Mouse (Mus musculus) telencephalon, adult 2 months (tissue): Measurements from ENCODE around the gene Tmem129.

Source experiments
- DNase-seq: peaks from one replicate; pipeline ENCODE4 v3.0.0-alpha.2; 2011; ENCODE audit warnings: low read depth, low spot score

Gene Tmem129

DNA sequence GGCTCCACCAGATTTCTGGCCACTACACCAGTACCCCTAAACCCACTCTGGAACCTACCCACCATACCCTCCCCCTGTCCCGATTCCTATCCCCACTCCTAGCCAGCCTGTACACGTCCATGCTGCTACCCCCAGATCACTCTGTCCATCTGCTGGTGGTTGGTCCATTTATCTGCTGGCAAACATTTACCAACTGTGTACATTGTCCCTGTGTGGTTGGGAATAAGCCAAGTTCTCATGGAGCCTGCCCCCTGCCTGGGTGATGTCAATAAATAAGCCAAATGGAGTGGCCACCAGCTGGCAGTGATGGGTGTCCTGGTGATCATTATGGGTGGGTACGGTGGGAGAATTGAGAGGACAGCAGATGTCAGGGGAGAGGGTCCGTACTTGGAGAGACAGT lies 28.9 kb upstream of the Tmem129 start:
- DNase-seq: no peak

DNA sequence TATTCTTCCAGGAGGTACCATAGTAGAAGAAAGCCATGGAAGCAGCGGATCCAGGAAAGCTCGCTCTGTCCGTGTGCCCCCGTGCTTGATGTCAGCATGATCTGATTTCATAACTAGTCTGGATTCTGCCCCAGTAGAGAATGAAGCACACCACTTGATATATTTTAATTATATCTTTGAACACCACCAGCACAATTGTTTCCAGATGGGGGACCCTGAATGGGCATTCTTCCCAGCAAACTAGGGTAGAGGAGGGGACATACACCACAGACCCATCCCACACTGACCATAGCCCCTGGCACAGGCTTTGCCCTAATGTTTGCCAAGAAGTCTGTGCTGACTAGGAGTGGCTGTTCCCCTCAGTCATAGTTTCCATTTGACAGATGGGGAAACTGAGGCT lies 26.7 kb upstream of the Tmem129 start:
- DNase-seq: no peak

DNA sequence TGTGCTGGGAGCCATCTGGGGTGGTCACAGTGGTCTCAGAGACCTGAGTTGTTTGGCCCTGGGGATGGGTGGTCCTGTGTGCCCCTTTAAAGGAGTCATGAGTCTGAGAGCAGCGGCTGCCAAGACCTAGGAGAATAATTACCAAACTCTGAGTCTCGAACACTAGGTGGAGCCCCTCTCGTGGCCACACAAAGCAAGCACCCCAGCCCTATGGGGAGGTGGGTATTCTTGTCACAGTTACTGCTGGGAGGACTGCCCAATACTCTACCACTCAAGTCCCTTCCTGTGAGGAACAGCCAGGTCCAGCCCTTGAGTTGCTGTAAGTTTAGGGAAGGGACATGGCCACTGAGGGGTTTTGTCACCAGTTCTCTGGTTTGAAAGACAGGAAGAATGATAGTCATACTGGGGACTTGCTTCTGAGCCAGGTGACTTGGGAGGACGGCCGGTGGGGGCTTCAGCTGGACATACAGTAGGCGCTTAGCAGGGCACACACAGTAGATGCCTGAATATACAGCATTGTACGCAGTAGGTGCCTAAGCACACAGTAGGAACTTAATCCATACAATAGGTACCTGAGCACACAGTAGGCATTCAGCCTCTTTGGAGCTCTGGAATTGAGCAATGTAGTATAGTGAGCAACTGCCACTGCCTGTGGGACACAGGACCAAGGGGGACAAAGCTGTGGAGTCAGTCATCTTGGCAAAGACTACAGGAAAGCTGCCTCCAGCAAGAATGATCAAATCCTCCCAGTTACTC lies 25.9 kb upstream of the Tmem129 start:
- DNase-seq: no peak

DNA sequence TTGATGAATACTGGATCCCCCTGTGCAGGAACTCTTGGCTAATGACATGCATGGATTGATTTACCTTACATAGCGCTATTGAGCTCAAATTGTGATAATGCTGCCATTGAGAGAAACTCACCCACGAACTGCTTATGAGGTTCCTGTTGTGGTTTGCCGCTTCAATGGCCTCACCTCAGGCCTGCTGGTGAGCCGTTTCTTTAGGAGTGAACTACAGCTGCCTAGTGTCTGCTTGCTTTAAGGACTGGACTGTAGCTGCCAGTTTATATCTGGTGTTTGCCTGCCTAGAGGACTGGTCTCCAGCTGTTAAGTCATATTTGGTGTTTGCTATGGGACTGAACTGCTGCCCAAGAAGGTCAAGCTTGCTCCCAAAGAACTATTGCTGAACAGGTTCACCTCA lies 24.7 kb upstream of the Tmem129 start:
- DNase-seq: no peak

DNA sequence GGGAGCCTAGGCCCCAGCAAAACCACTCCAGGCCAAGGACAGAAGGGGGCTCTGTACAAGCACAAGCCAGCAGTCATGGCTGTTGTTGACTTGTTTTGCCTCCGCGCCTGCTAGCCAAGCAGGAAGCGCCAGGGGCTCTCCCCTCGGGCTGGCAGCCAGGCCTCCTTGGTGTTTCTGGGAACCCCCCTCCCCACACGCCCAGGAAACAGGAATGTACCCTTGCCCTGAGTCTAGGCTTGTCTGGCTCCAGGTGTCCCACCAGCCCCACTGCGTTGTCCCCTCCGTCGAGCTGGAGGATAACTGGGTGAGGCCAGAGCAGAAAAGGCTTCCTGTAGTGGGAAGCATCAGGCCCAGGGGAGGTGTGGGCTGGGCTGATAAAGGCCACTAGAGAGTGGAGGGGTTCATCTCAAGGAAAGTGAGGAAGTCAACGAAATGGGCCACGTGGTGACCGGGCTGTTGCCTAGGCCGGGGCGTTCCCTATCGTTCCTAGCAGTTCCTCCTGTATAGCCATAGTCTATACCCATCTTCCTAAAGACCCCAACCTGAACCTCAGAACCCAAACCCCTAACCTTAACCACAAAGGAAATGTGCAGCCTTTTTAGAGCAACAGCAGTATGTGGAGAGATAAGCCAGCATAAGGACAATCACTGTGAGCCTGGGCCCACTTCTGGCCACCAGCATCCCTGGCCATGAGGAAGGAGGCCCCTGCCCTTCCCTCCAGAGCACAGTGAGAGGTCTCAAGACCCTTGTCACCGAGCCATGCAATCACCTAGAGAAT lies 23.6 kb upstream of the Tmem129 start:
- DNase-seq: no peak

DNA sequence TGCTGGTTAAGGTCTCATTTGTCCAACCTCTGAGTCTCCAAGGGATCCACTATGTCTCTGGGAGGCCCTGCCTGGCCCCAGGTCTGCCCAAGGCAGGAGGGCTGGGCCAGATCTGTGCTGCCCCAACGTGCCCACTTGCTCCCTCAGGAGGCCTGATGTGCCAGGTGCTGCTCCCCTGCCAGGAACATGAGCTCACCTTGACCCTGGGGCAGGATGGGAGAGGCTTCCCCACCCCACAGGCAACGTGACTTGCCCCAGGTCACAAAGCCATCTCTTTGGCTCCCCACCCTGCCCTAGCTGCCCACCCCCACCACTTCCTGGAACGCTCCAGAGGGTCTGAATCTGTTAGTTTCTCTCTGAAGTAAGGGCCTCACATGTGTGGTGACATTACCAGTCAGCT lies 22.8 kb upstream of the Tmem129 start:
- no peak for DNase-seq

DNA sequence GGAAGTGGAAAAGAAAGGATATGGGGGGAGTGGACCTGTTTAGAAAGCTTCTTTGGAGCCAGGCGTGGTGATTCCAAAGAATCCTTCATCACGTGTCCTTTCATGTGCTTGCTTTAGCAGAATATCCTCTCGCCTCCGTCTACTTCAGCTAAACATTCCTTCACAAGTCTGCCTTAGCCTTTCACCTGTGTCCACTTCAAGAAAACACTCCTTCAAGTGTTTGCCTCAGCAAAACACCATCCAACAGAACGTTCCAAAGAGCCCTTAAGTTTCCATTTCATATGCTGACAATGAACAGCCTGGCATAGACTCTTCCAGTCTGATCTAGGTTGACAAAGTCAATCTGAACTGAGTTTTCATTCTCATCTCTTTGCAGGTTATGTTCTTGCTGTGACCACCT lies 20.0 kb upstream of the Tmem129 start:
- no peak for DNase-seq

DNA sequence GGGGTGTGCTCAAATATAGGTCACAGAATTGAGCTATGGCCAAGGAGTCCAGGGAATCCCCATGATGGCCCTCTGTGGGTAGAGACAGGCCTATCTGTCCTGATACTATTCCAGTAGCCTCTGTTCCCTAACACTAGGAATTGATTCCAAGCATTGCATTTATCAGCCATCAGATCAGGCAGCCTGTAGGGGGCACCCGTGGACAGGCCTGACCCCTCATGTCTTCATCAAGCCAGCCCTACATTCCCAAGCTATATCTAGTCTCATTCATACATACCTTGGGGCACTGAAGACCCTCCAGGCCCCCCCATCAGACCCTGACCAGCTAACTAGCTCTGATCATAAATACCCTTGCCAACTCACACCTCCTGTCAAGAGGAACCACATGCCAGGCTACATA lies 17.7 kb upstream of the Tmem129 start:
- DNase-seq: no peak

DNA sequence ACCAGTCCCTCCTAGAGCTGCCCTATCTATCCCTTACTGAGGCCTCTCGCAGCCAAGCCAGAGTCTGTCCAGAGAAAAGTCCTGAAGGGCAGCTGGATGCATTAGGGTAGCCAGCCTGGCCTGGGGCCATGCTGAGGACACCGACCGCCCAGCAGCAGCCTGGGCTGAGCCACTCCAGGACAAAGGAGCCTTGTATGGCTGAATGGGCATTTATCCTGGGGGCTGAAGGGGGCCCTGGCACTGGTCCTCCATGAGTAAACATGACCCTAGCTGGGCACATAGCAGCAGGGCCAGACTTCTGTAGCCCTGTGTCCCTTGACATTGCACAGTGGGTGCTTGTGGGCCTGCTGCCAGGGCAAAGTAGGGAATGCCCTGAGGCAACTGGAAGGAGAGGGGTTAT lies 16.2 kb upstream of the Tmem129 start:
- peak; percentile 45 for DNase-seq

DNA sequence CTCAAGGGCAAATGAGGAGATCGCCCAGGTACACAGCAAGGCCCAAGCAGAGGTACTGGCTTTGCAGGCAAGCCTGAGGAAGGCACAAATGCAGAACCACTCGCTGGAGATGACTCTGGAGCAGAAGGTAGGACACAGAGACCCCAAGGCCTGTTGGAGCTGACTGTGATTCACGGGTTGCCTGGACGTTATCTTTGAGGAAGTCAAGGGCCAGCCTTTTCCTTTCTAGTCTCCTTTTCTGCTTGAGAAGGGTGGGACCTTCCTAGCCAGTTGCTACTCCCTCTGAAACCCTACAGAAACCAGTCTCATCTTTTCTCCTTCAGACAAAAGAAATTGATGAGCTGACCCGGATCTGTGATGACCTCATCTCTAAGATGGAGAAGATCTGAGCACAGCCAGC lies 13.4 kb upstream of the Tmem129 start:
- DNase-seq: no peak

DNA sequence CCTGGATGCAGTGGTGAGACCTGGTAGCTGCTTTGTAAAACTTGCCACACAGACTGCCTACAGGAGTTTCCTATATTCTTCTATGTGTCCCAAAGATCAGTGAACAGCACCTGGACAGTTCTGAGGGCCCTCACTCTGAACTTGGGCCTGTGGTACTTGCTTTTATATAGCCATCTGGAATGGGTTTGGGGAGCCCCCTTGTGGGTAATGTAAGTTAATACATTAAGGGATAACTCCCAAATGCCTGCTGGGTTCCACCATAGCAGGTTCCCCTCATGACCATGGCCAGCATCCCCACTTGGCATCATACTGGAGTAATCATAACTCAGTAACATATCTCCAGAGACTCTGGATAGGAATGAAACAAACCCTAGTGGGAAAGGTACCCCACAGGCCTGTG lies 10.0 kb upstream of the Tmem129 start:
- DNase-seq: no peak

DNA sequence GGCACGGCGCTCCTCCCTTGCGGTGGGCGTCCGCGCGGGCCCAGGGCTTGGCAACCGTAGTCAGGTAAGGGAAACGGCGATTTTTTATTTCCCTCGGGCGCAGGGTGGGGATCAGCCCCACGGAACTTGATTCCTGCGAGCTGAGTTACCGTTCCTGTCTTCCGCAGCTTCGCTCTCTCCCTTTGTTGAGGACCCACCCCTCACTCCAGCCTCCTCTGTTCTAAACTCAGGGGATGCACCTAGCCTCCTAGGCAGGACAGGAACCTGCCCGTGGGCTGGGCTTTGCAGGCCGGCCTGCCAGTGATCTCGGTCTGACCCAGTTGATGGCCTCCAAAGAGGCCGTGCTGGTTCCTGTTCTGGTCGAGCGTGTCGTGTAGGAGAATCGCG lies 441 bp upstream of the Tmem129 start:
- DNase-seq: no peak

DNA sequence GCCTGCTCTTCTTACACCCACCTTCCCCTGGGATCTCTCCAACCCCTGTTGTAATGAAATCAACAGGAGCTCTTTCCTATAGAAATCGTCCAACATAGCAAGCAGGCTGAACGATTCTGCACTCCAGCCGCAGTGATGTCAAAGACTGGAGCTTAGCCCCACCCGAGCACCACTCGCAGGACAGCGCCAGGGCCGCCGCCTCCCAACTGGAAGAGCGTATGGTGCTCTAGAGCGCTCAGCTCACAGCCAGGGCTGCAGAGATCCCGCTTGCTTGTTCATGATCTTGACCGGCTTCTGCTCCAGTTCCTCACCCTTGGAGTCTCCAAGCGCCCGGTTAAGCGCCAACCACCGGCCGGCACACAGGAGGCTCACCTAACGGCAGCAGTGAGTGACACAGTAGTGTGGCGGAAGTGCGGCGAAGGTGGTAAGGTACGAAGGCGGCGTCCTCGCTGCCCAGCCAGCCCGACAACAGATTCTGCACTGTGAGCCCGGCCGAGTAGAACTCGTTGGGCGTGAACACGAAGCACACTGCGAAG lies 897 bp downstream of the Tmem129 start:
- no peak for DNase-seq

DNA sequence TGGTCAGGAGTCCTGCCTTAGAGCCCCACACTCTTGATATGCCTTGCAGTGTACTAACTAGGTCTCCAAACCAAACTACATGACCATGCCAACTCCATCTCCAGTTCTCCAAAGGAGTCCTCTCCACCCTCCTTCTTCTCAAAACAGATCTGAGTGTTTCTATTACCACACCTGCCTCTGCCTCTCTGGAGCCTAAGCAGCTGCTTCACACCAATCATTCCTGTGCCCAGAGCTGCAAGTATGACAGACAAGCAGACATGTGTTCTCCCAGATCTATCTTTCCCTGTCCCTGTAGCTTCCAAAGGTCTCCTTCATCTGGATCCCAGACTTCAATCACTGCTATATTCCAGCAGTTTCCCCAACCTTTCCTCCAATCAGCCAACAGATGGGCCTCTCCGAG lies 1.5 kb downstream of the Tmem129 start:
- no peak for DNase-seq

DNA sequence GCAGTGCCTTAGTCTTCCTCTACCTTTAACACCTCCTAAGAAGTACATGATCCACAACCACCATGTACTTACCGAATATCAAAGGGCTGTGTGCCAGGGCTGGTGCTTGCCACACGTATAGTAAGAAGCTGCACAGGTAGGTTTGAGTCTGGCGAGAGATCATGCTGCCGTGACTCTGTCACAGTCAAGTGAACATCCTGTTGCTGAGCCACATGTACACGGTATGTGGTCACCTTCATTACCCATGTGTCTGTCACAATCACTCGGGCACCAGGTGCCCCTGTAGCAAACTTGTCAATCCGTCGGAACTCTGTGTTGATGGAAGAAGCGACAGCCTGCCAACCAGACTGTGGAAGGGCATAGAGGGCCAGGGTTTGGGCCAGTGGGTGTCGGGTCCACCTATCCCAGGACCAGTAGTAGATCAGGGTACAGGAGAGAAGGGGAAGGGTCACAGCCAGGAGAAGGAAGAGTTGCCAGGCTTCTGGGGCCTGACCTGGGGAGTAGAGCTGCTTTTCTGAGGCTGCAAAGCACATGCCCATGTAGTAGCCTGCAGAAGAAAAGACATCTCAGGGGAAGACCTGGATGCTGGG lies 2.9 kb downstream of the Tmem129 start:
- no peak for DNase-seq

DNA sequence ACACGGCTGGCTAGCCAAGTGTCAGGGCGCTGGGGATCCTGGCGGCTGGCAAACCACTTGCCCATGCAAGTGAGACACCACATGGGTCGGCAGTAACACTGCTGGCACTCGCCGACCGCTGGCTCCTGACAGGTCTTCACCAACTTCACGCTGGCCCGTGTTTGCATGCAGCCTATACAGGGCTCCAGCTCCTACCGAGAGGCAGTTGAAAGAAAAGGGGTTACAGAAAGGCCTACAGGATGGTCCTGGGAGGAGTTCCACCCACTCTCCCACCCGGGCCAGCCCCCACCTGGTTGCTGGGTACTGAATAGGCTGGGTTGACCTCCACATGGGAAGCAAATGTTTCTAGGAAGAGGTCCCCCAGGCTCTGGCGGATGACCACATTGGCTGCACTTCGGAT lies 3.8 kb downstream of the Tmem129 start:
- no peak for DNase-seq

DNA sequence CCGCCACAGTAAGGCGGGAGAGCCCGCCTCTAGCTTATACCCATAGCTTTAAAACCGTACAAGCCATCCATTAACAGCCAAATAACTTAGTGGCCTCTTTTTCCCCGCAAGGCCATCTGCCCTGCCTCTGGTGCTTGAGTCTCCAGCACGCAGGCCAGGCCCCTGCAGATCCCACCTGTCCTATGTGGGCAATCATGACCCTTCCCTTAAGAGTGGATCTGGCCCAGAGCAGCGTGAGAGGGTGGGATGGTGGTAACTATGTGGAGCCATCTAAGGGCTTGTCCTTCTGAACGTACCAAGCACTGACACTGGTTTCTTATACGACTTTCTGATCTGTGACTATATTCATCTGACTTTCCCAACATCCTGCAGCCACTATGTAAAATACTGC lies 5.4 kb downstream of the Tmem129 start:
- no peak for DNase-seq

DNA sequence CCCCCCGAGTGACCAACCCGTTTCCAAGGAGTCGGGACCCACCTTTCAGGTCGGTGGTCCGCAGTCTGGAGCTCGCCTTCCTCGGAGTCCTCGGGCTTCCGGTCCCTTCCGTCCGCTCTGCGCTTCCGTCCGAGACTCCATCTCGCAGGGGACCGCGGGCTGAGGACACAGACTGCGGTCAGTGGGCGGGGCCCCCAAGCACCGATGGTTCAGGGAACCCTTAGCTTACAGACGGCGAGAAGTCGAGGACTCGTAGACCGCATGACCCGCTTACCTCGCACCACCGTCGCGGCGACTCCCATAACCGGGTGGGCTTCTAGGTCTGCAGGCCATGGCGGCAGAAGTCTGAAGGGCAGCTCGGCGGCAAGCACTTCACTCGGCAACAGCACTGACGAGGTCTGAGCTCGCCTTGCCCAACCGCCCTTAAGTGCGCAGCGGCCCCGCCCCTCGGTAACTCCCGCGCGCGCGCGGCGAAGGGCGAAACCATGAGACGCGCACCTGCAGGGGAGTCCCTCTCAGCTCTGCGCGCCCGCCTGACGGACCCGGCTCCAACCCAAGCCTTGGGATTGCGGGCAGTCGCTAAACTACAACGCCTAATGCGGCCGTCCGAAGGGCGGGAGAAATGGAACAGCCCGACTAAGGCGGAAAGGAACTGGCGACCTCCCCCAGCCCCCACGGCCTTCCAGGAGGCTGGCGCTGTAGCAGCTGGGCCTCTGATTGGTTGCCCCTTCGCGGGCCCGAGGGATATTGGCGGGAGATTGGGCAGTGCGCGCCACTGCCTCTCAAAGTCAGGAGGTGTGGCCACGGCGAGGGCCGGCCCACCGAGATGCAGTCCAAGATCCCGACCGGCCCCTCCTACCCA lies 6.1 kb downstream of the Tmem129 start, which contains the start of gene Slbp:
Gene Slbp, minus strand, starts transcription at position 654 of the 862 bp plus-strand sequence.
- peak; percentile 95 for DNase-seq

DNA sequence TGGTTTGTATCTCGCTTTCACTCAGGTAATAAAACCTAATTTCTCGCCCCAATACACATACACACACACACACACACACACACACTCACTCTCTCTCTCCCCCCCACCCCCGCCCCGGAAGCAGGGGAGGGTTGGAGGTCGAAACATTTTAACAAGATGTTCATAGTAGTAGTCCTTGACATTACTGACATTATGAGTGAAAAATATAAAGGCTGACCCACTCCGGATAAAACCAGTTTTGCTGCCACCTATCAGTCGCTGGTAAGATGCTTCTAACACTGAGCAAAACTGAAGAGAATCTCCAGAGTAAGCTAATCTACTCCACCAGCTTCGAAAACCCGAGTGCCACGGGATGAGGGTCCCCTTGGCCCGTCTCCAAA lies 6.7 kb downstream of the Tmem129 start:
- no peak for DNase-seq

DNA sequence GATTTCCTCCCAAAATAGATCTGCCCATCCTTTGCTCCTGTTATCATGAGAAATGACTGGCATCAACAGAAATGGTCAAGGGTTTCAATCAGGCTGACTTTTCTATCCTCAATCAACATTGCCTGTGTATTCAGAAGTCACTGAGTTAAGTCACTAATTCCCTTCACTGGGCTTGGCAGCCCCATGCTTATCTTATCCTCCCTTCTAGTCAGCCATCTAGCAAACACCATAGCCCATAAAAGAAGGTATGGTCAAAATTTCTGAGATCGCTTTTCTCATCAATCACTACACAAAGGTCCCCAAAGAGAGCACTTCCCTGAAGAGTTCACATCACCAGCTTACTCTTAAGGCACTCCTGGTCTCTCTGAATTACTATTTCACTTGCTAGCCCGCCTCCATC lies 7.2 kb downstream of the Tmem129 start:
- no peak for DNase-seq

DNA sequence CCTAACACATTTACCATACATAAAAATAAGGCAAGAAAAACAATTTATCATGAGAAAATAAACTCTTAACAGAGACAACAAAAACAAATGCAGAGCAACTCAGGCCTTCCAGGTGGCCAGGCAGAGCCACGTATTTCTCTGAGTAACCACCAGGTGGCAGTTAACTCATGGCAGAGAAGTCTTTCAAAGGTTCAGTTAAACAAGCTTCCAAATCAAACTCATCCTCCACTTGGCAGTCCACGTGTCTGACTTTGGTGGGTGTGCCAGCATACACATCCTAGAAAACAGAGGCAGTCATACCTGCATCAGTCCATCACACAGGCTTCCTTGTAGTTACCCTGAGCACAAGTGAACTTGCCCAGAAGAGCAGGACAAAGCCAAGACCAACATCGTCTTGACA lies 17.6 kb downstream of the Tmem129 start:
- DNase-seq: no peak

DNA sequence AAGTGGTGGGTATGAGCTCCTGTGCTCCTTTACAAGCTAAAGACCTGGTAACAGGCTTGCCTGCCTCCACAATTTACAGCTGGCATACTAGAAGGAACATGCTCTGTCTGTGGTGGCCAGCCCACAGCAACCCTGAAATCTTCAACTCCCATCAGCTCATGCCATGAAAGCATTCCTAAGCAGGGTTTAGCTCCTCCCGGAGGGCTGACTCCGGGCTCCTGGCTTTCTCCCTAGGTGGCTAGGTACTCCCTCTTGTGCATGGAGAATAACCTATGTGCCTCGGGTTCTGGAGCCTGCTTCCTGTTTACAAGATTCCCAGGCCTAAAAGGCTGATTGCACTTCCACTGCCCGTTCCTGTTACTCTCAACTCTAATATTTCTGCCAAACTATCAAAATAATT lies 19.4 kb downstream of the Tmem129 start:
- DNase-seq: no peak
